Mouse (Mus musculus) myocyte (in vitro differentiated cells): ENCODE measurements around the gene Hspb9.

Experiments used
- E2F4 ChIP-seq: IDR thresholded peaks from one replicate; pipeline ENCODE4 v1.6.1; 2011; ENCODE audit warnings: mild to moderate bottlenecking, control low read depth, moderate library complexity; ENCODE audit not compliant: insufficient read depth
- MAX ChIP-seq: IDR thresholded peaks from one replicate; pipeline ENCODE4 v1.6.1; 2011; ENCODE audit warnings: low read depth, mild to moderate bottlenecking, control low read depth
- MYOG ChIP-seq, 3 experiments: IDR thresholded peaks; one replicate each; pipeline ENCODE4 v1.6.1; 2011; ENCODE audit warnings: control low read depth in 2 of 3, low read depth in 2 of 3, mild to moderate bottlenecking in 2 of 3; ENCODE audit not compliant: insufficient read length in 2 of 3, control insufficient read depth in 1 of 3, insufficient read depth in 1 of 3
- POLR2A ChIP-seq: IDR thresholded peaks from one replicate; pipeline ENCODE4 v1.6.1; 2011; ENCODE audit warnings: low read depth, mild to moderate bottlenecking, control low read depth, moderate library complexity; ENCODE audit not compliant: insufficient read length
- POLR2AphosphoS2 ChIP-seq: IDR thresholded peaks from one replicate; pipeline ENCODE4 v1.6.1; 2011; ENCODE audit warnings: low read depth, control low read depth; ENCODE audit not compliant: insufficient read length
- REST ChIP-seq: IDR thresholded peaks from one replicate; pipeline ENCODE4 v1.6.1; 2011; ENCODE audit warnings: mild to moderate bottlenecking, control low read depth, moderate library complexity; ENCODE audit not compliant: insufficient read depth, insufficient read length
- TCF12 ChIP-seq: IDR thresholded peaks from one replicate; pipeline ENCODE4 v1.6.1; 2011; ENCODE audit warnings: mild to moderate bottlenecking, control low read depth; ENCODE audit not compliant: poor library complexity, insufficient read depth, severe bottlenecking
- USF1 ChIP-seq: IDR thresholded peaks from one replicate; pipeline ENCODE4 v1.6.1; 2011; ENCODE audit warnings: low read depth, mild to moderate bottlenecking, control low read depth, moderate library complexity

- TF ChIP-seq POLR2AphosphoS2 (peak; percentile 10), MYOG (IDR thresholded peaks at IDR 0.05; ENCODE audit: control insufficient read depth in 1 of 3, insufficient read depth in 1 of 3, insufficient read length in 2 of 3, low read depth in 2 of 3) (no peak), E2F4 (no peak), MAX (no peak), TCF12 (no peak), POLR2A (no peak), REST (no peak), USF1 (no peak)
These were observed 476 bp upstream of the Hspb9 start for GRCm38 (mm10) chr11:100713174-100713573.
